Mouse (Mus musculus): ENCODE data around the gene Tnni3. TPM values are rescaled to one million over a fixed set of nuclear protein-coding genes. Genes with fewer than 3 reads are reported as not detected.
A peak's percentile ranks its signal among the peaks of the same experiment; 100 is the strongest.

Tnni3 gene
- total and polyA plus RNA-seq, 3 experiments = 328 to 353 TPM; not detected in 1

GRCm38 (mm10) chr7:4503858-4504257 lies 20.2 kb downstream of the Tnni3 start:
- Histone ChIP-seq H3K27me3 (ENCODE audit: control insufficient read depth in 1 of 2, insufficient read depth in 2 of 2, low read length in 2 of 2) (no peaks in the 10 kb centered on the region), H3K9ac (ENCODE audit: control insufficient read depth, low read depth, low read length, poor library complexity, severe bottlenecking) (peak overlapping the region; percentile 53; the same call in 1 of the 2 replicates), H3K4me3 (ENCODE audit: control insufficient read depth in 1 of 2, insufficient read depth in 1 of 2, low read depth in 2 of 2, low read length in 2 of 2) (no peak overlapping the region), H3K36me3 (ENCODE audit: control insufficient read depth in 1 of 2, insufficient read depth in 2 of 2, low read length in 2 of 2) (peaks cover 0 to 35% of the 10 kb centered on the region in 2 experiments; a peak in 2 of 4 replicates), H3K4me1 (ENCODE audit: control insufficient read depth in 1 of 2, insufficient read depth in 2 of 2, low read length in 2 of 2) (peaks cover 10 to 43% of the 10 kb centered on the region in 2 experiments), H3K79me2 (ENCODE audit: control insufficient read depth, insufficient read depth, low read length, poor library complexity) (peaks cover 28% of the 10 kb centered on the region), H3K27ac (ENCODE audit: control insufficient read depth, low read depth, low read length) (peak overlapping the region; percentile 93), H3K9me3 (replicated peaks; ENCODE audit: insufficient read depth, low read length) (no peaks in the 10 kb centered on the region)
- peak; percentile 48 for DNase-seq (ENCODE audit: low read depth, low spot score)
- TF ChIP-seq USF2 (IDR thresholded peaks at IDR 0.05; ENCODE audit: borderline replicate concordance in 1 of 2, insufficient read depth in 1 of 2, low read depth in 1 of 2, low read length in 2 of 2) = no peak
- no peak for TF ChIP-seq MYC (IDR thresholded peaks at IDR 0.05; ENCODE audit: low read depth, low read length)
- TF ChIP-seq MEF2A (IDR thresholded peaks at IDR 0.05; ENCODE audit: extremely low read depth, insufficient replicate concordance, low read depth, low read length, poor library complexity, severe bottlenecking) = no peak
- TF ChIP-seq JUND (IDR thresholded peaks at IDR 0.05; ENCODE audit: low read depth, low read length) = no peak
- no peak for TF ChIP-seq ETS1 (IDR thresholded peaks at IDR 0.05; ENCODE audit: low read depth, low read length)
- no peak for TF ChIP-seq ZC3H11A (IDR thresholded peaks at IDR 0.05; ENCODE audit: low read depth, low read length)
- TF ChIP-seq E2F4 (IDR thresholded peaks at IDR 0.05; ENCODE audit: borderline replicate concordance, low read depth, low read length) = no peak
- TF ChIP-seq MAZ (IDR thresholded peaks at IDR 0.05; ENCODE audit: low read depth, low read length) = no peak
- TF ChIP-seq SMC3 (IDR thresholded peaks at IDR 0.05; ENCODE audit: low read depth, low read length) = no peak
- no peak for TF ChIP-seq GATA1 (IDR thresholded peaks at IDR 0.05; ENCODE audit: low read depth, low read length)
- TF ChIP-seq UBTF (IDR thresholded peaks at IDR 0.05; ENCODE audit: borderline replicate concordance, insufficient read depth, low read depth, low read length) = no peak
- TF ChIP-seq POLR2AphosphoS5 (IDR thresholded peaks at IDR 0.05; ENCODE audit: borderline replicate concordance, low read depth, low read length) = no peak
- TF ChIP-seq TCF12 (IDR thresholded peaks at IDR 0.05; ENCODE audit: low read depth, low read length) = no peak
- no peak for TF ChIP-seq ELF1 (IDR thresholded peaks at IDR 0.05; ENCODE audit: low read depth, low read length)

GRCm38 (mm10) chr7:4503100-4503499 lies 20.9 kb downstream of the Tnni3 start:
- Histone ChIP-seq H3K27ac (ENCODE audit: control insufficient read depth, low read depth, low read length) (peak overlapping the region; percentile 87), H3K27me3 (ENCODE audit: control insufficient read depth in 1 of 2, insufficient read depth in 2 of 2, low read length in 2 of 2) (no peaks in the 10 kb centered on the region), H3K4me1 (ENCODE audit: control insufficient read depth in 1 of 2, insufficient read depth in 2 of 2, low read length in 2 of 2) (peaks cover 10 to 40% of the 10 kb centered on the region in 2 experiments), H3K9ac (ENCODE audit: control insufficient read depth, low read depth, low read length, poor library complexity, severe bottlenecking) (no peak overlapping the region), H3K9me3 (replicated peaks; ENCODE audit: insufficient read depth, low read length) (no peaks in the 10 kb centered on the region), H3K36me3 (ENCODE audit: control insufficient read depth in 1 of 2, insufficient read depth in 2 of 2, low read length in 2 of 2) (peaks cover 0 to 34% of the 10 kb centered on the region in 2 experiments; a peak in 2 of 4 replicates), H3K79me2 (ENCODE audit: control insufficient read depth, insufficient read depth, low read length, poor library complexity) (peaks cover 36% of the 10 kb centered on the region), H3K4me3 (ENCODE audit: control insufficient read depth in 1 of 2, insufficient read depth in 1 of 2, low read depth in 2 of 2, low read length in 2 of 2) (0 out of 4 replicates have a peak overlapping the region, but pooled peaks of 1 of the 2 experiments have one; percentile 10)
- no peak for DNase-seq (ENCODE audit: low read depth, low spot score)
- no peak for TF ChIP-seq MYB (IDR thresholded peaks at IDR 0.05; ENCODE audit: low read depth, low read length)
- TF ChIP-seq TCF12 (IDR thresholded peaks at IDR 0.05; ENCODE audit: low read depth, low read length) = no peak
- no peak for TF ChIP-seq E2F4 (IDR thresholded peaks at IDR 0.05; ENCODE audit: borderline replicate concordance, low read depth, low read length)
- TF ChIP-seq POLR2AphosphoS5 (IDR thresholded peaks at IDR 0.05; ENCODE audit: borderline replicate concordance, low read depth, low read length) = no peak
- TF ChIP-seq USF2 (IDR thresholded peaks at IDR 0.05; ENCODE audit: borderline replicate concordance in 1 of 2, insufficient read depth in 1 of 2, low read depth in 1 of 2, low read length in 2 of 2) = no peak
- no peak for TF ChIP-seq ZKSCAN1 (IDR thresholded peaks at IDR 0.05; ENCODE audit: low read depth, low read length)

Data from MEL (cell line).